Mouse (Mus musculus): ENCODE measurements around the gene Tmx2. TPM values are rescaled to one million over a fixed set of nuclear protein-coding genes. Genes with fewer than 3 reads are reported as not detected.
"Not testable (repeated sequence)": the region's sequence is repeated elsewhere in the genome, so short reads cannot be mapped to it uniquely, and the experiment has no call there.

Tmx2 gene
- polyA plus RNA-seq, 1 experiment from 2014 or later: 189 TPM

- Histone ChIP-seq H3K9ac (ENCODE audit: low read depth, low read length) (peak within 1 kb of the TSS; percentile 82), H3K27ac (peak within 1 kb of the TSS; percentile 77), H3K4me3 (replicated peaks; ENCODE audit: low read depth, low read length) (peak within 1 kb of the TSS; percentile 83), H3K4me2 (ENCODE audit: low read length) (peak within 1 kb of the TSS; percentile 89), H3K27me3 (ENCODE audit: insufficient read depth, low read length) (no peaks in the 10 kb centered on the region), H3K4me1 (replicated peaks; ENCODE audit: insufficient read depth, low read length) (peaks cover 10% of the 10 kb centered on the region; the same call in 1 of the 2 replicates), H3K9me3 (replicated peaks; ENCODE audit: low read length) (no peaks in the 10 kb centered on the region), H3K36me3 (ENCODE audit: insufficient read depth, low read length) (peaks cover 18% of the 10 kb centered on the region)
- under 1% methylated on average over 44 of the region's 44 CpGs for WGBS
- ATAC-seq (replicated peaks; ENCODE audit: low FRiP score, low read depth): peak; percentile 100
- peak; percentile 19; the same call in 1 of the 2 replicates for TF ChIP-seq CTCF (IDR thresholded peaks at IDR 0.05; ENCODE audit: low read depth)
- DNase-seq (ENCODE audit: low spot score): peak; percentile 100
Measured at GRCm38 (mm10) chr2:84677968-84678880, 716 bp downstream of the Tmx2 start, which contains the start of the genes Gm28635 and Med19. Gene Gm28635 (minus strand): TSS chr2:84678041. Gene Med19 (plus strand): TSS chr2:84678402.

GRCm38 (mm10) chr2:84677270-84677967 lies 1.5 kb downstream of the Tmx2 start:
- peak overlapping the region; percentile 77 for H3K4me2 ChIP-seq (ENCODE audit: low read length)
- H3K9ac ChIP-seq (ENCODE audit: low read depth, low read length): peak overlapping the region; percentile 61
- peaks cover 26% of the 10 kb centered on the region for H3K36me3 ChIP-seq (ENCODE audit: insufficient read depth, low read length)
- DNase-seq (ENCODE audit: low spot score) (peak; percentile 60), ATAC-seq (replicated peaks; ENCODE audit: low FRiP score, low read depth) (peak; percentile 52)
- peaks cover 10% of the 10 kb centered on the region; the same call in 1 of the 2 replicates for H3K4me1 ChIP-seq (replicated peaks; ENCODE audit: insufficient read depth, low read length)
- no peaks in the 10 kb centered on the region for H3K27me3 ChIP-seq (ENCODE audit: insufficient read depth, low read length)
- H3K9me3 ChIP-seq (replicated peaks; ENCODE audit: low read length): no peaks in the 10 kb centered on the region
- TF ChIP-seq CTCF (IDR thresholded peaks at IDR 0.05; ENCODE audit: low read depth): peak; percentile 63
- H3K4me3 ChIP-seq (replicated peaks; ENCODE audit: low read depth, low read length): peak overlapping the region; percentile 83
- H3K27ac ChIP-seq: peak overlapping the region; percentile 75
- 9% methylated on average over 22 of the region's 22 CpGs for WGBS

- peak; percentile 44 for DNase-seq (ENCODE audit: low spot score)
- peaks cover 12% of the 10 kb centered on the region; the same call in 1 of the 2 replicates for H3K4me1 ChIP-seq (replicated peaks; ENCODE audit: insufficient read depth, low read length)
- not testable (repeated sequence) for H3K27me3 ChIP-seq (ENCODE audit: insufficient read depth, low read length); H3K9ac ChIP-seq (ENCODE audit: low read depth, low read length); ATAC-seq (replicated peaks; ENCODE audit: low FRiP score, low read depth); H3K4me2 ChIP-seq (ENCODE audit: low read length); H3K27ac ChIP-seq; H3K4me3 ChIP-seq (replicated peaks; ENCODE audit: low read depth, low read length); H3K9me3 ChIP-seq (replicated peaks; ENCODE audit: low read length)
- WGBS: 52% methylated on average over 4 of the region's 5 CpGs
- H3K36me3 ChIP-seq (ENCODE audit: insufficient read depth, low read length): peaks cover 27% of the 10 kb centered on the region
Measured at GRCm38 (mm10) chr2:84671535-84671934, 7.4 kb downstream of the Tmx2 start.

- peaks cover 27% of the 10 kb centered on the region for H3K36me3 ChIP-seq (ENCODE audit: insufficient read depth, low read length)
- ATAC-seq (replicated peaks; ENCODE audit: low FRiP score, low read depth) (peak; percentile 93), DNase-seq (ENCODE audit: low spot score) (peak; percentile 97)
- H3K4me1 ChIP-seq (replicated peaks; ENCODE audit: insufficient read depth, low read length): peaks cover 12% of the 10 kb centered on the region; the same call in 1 of the 2 replicates
- H3K27me3 ChIP-seq (ENCODE audit: insufficient read depth, low read length): no peaks in the 10 kb centered on the region
- peak within 1 kb of the TSS; percentile 88 for H3K4me2 ChIP-seq (ENCODE audit: low read length)
- WGBS: under 1% methylated on average over 20 of the region's 20 CpGs
- H3K9ac ChIP-seq (ENCODE audit: low read depth, low read length): peak within 1 kb of the TSS; percentile 94
- TF ChIP-seq CTCF (IDR thresholded peaks at IDR 0.05; ENCODE audit: low read depth): no peak
- H3K27ac ChIP-seq: peak within 1 kb of the TSS; percentile 92
- no peaks in the 10 kb centered on the region for H3K9me3 ChIP-seq (replicated peaks; ENCODE audit: low read length)
- peak within 1 kb of the TSS; percentile 98 for H3K4me3 ChIP-seq (replicated peaks; ENCODE audit: low read depth, low read length)
Measured at GRCm38 (mm10) chr2:84670569-84670933, 8.4 kb downstream of the Tmx2 start, which contains the start of gene Selenoh. Gene Selenoh (minus strand): TSS chr2:84670770.

GRCm38 (mm10) chr2:84669828-84670568 lies 8.9 kb downstream of the Tmx2 start:
- peak; percentile 47 for DNase-seq (ENCODE audit: low spot score)
- Histone ChIP-seq H3K4me2 (ENCODE audit: low read length) (peak overlapping the region; percentile 88), H3K36me3 (ENCODE audit: insufficient read depth, low read length) (peaks cover 21% of the 10 kb centered on the region), H3K27ac (peak overlapping the region; percentile 92), H3K4me1 (replicated peaks; ENCODE audit: insufficient read depth, low read length) (peaks cover 12% of the 10 kb centered on the region; the same call in 1 of the 2 replicates), H3K4me3 (replicated peaks; ENCODE audit: low read depth, low read length) (peak overlapping the region; percentile 98), H3K27me3 (ENCODE audit: insufficient read depth, low read length) (no peaks in the 10 kb centered on the region), H3K9me3 (replicated peaks; ENCODE audit: low read length) (no peaks in the 10 kb centered on the region), H3K9ac (ENCODE audit: low read depth, low read length) (peak overlapping the region; percentile 94)
- peak; percentile 74 for ATAC-seq (replicated peaks; ENCODE audit: low FRiP score, low read depth)
- TF ChIP-seq CTCF (IDR thresholded peaks at IDR 0.05; ENCODE audit: low read depth): no peak
- WGBS: 3% methylated on average over 39 of the region's 39 CpGs
